Mouse (Mus musculus) liver, adult 2 months (tissue): ENCODE measurements around the gene Tmc3.

Experiments
- CTCF ChIP-seq: fragments of 200-500 bp; IDR thresholded peaks from 2 replicates; pipeline ENCODE4 v1.5.1; 2011; ENCODE audit warnings: low read depth, low read length, control low read depth
- POLR2A ChIP-seq: fragments of 200-500 bp; IDR thresholded peaks from 2 replicates; pipeline ENCODE4 v1.6.1; 2011; ENCODE audit warnings: low read length, control low read depth; ENCODE audit not compliant: insufficient read depth; ENCODE audit errors: extremely low read depth

DNA sequence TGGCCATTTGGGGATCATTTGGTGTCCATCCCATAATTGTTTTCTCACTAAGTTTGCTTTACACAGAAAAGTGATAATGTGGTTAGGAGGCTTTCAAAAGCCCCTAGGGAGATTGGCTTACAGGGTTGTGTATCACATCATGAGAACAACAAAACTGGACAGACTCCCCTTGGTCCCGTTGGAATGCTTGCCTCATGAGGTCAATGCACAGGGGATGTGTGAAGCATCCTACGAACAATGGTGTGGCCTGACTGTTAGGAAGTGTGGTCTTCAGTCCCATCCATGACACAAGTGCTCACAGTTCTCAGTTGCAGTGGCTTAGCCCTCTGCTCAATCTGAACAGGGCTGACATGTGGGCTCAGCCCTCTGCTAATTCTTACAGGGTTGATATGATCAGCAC lies 12.3 kb upstream of the Tmc3 start:
- TF ChIP-seq CTCF (no peak), POLR2A (no peak)
